Mouse (Mus musculus): Measurements from ENCODE around the gene Pde1c.

Gene Pde1c

GRCm38 (mm10) chr6:56322799-56323198 lies 246.1 kb downstream of the Pde1c start:
- no peak for DNase-seq

- no peak for DNase-seq
Measured at GRCm38 (mm10) chr6:56310318-56310717, 258.6 kb downstream of the Pde1c start.

- DNase-seq, result no peak
Measured at GRCm38 (mm10) chr6:56306066-56306465, 262.8 kb downstream of the Pde1c start.

- DNase-seq, result no peak
Measured at GRCm38 (mm10) chr6:56292176-56292575, 276.7 kb downstream of the Pde1c start.

GRCm38 (mm10) chr6:56289307-56289706 lies 279.6 kb downstream of the Pde1c start:
- DNase-seq, result no peak

GRCm38 (mm10) chr6:56284821-56285220 lies 284.1 kb downstream of the Pde1c start:
- no peak for DNase-seq

- no peak for DNase-seq
Measured at GRCm38 (mm10) chr6:56275461-56275860, 293.4 kb downstream of the Pde1c start.

- DNase-seq, result no peak
Measured at GRCm38 (mm10) chr6:56271741-56272140, 297.2 kb downstream of the Pde1c start.

- no peak for DNase-seq
Measured at GRCm38 (mm10) chr6:56264509-56264908, 304.4 kb downstream of the Pde1c start.

GRCm38 (mm10) chr6:56260118-56260517 lies 308.8 kb downstream of the Pde1c start:
- no peak for DNase-seq

- DNase-seq, result no peak
Measured at GRCm38 (mm10) chr6:56257555-56258297, 311.2 kb downstream of the Pde1c start.

- no peak for DNase-seq
Measured at GRCm38 (mm10) chr6:56250091-56250490, 318.8 kb downstream of the Pde1c start.

- DNase-seq, result no peak
Measured at GRCm38 (mm10) chr6:56191426-56192140, 377.3 kb downstream of the Pde1c start.

GRCm38 (mm10) chr6:56176485-56176884 lies 392.4 kb downstream of the Pde1c start:
- no peak for DNase-seq

GRCm38 (mm10) chr6:56172172-56172571 lies 396.7 kb downstream of the Pde1c start:
- no peak for DNase-seq

GRCm38 (mm10) chr6:56168736-56169135 lies 400.2 kb downstream of the Pde1c start:
- DNase-seq, result no peak

GRCm38 (mm10) chr6:56158217-56158616 lies 410.7 kb downstream of the Pde1c start:
- DNase-seq, result no peak

GRCm38 (mm10) chr6:56156836-56157235 lies 412.1 kb downstream of the Pde1c start:
- DNase-seq, result no peak

GRCm38 (mm10) chr6:56130493-56131159 lies 438.3 kb downstream of the Pde1c start:
- no peak for DNase-seq

GRCm38 (mm10) chr6:56099520-56100101 lies 469.3 kb downstream of the Pde1c start:
- DNase-seq, result no peak

- DNase-seq, result no peak
Measured at GRCm38 (mm10) chr6:56098427-56098826, 470.5 kb downstream of the Pde1c start.

- DNase-seq, result no peak
Measured at GRCm38 (mm10) chr6:56076378-56076805, 492.5 kb downstream of the Pde1c start.

- DNase-seq, result no peak
Measured at GRCm38 (mm10) chr6:56068516-56068915, 500.4 kb downstream of the Pde1c start.

All from lung, adult 18-20 months (tissue).